Mouse (Mus musculus) left cerebral cortex, adult 9 months (tissue): Measurements from ENCODE around the gene Tpmt.
A peak's percentile ranks its signal among the peaks of the same experiment; 100 is the strongest.

Experiments
- DNase-seq, 2 experiments: peaks; one replicate each; pipeline ENCODE4 v3.0.0; 2022; ENCODE audit warnings: low spot score in 2 of 2

The Tpmt gene

DNA sequence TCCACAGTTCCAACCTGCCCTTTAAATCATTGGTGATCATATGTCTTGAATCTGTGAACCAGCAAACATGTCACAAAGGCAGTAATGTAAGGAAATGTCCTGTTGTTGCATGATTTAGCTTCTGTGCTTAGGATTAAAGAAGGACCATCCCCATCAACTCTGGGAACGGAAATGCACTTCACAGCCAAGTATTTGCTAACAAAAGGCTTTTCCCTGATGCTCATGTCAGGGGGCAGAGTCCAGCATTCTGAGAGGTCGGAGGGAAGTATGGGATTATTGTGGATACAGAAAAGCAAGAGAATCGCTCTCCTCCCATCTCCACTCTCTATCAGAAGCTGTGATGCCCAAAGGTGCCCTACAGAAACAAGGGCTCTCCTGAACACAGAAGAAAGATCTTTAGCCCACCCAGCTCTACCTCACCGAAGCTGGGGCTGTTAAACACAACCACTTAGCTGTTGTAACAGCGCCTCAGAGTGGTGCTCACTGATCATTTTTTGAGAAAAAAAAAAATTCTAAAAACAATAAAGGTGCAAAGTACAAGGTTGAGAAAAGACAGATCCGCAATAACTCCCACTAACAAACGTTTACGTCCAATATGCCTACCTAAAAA lies 2.4 kb downstream of the Tpmt start:
- DNase-seq = no peak

DNA sequence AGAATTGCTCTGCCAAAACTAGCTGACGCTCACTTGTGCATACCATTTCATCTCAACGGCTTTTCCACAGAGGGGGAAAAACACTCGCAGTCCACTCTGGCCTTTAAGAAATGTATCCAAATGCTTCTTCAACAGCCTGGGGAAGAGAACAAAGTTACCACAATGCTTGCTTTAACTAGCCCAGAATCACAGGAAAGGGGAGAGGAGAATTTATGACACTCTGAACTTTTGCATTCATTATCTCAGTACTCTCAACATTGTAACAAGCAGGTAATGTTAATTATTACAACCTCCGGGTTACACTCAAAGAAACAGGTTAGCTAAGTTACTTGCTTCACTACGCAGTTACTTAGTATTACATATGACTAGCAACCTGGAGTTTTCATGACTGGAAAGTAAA lies 4.5 kb downstream of the Tpmt start:
- DNase-seq = no peak

DNA sequence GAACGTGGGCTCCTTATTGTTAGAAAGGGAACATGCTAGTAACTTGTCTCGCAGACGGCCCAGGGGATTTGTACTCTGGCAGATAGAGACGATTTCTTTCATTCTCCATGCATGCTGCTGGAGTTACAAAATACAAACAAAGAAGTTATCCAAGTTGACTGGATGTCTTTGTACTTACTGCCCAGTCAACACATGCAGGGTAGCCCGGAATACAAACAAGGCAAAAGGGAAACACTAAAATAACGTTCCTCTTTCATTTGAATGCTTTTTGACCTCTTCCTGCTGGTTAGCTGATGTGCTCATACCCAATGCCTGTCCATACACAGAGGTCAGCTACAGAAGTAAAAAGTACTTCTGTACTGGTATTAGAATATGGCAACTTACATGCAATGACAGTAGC lies 6.6 kb downstream of the Tpmt start:
- DNase-seq = no peak

DNA sequence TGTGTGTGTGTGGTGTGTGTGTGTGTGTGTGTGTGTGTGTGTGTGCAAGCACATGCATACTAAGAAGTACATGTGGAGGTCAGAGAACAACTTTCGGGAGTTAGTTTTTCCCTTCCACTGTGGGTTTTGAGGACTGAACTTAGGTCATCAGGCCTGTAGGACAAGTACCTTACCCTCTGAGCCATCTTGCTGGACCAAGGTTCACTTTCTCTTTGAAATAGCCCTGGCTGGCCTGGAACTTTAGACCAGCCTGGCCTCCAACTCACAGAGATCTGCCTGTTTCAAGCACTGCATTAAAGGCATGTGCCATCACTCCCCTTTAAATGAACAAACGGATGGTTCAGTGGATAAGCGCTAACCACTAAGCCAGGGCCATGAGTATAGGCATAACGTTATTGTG lies 10.9 kb downstream of the Tpmt start:
- DNase-seq = no peak

DNA sequence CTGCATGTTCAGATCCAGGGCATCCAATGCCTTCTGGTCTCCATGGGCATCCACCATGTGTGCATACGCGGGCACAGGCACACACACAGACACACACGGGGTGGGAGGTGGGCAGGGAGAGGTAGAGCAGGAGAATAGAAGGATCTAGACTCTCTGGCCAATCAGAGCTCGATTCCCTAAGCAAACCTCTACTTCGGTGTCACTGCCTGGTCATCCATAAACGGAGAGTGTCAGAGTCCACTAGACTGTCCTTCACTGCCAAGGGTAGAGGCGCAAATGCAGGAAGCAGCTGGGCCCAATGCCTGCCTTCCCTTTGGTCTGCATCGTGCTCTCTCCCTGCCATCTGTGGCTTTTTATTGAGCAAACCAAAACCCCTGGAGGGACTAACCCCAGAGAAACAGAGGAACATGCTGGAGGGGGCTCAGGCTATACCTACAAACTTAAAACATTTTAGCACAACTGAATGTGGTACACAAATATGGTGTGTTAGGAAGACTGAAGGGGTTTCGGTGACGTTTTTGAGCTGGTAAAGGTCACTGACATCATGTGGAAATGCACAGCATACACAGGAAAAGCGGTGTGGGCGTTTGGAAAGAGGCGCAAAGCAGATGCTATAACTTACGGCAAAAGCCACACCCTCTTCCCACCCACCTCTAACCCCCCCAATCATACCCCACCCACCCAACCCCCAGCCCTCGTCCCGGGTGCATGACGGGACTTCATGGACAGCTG lies 14.0 kb downstream of the Tpmt start:
- no peak for DNase-seq

DNA sequence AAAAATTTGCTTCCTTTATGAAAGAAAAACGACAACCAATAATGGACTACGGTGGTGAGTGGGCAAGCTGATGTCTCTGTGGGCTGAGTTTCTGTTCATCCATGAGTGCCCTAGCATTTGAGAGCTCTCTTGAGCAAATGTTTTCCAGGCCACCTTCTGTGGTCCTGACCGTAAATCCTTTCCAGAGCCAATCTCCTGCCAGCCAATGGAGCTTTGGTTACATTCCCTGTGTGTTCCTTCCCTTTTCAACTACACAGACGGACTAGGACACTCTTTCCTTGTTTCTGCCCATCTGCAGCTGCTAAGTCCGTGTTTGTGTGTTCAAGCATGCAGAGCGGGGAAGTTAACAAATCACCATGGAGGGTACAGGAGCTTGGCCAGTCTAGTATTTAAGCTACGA lies 23.7 kb downstream of the Tpmt start:
- DNase-seq = no peak

DNA sequence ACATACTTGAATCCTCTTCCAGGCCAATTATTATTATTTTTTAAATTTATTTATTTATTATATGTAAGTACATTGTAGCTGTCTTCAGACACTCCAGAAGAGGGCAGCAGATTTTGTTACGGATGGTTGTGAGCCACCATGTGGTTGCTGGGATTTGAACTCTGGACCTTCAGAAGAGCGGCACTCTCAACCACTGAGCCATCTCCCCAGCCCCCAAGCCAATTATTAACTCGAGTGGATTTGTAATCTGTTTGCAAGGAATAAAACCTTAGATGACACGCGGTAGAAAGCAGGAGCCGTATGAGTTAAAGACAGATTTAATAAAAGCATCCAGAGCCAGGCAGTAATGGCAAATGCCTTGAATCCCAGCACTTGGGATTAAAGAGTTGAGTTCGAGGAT lies 24.8 kb downstream of the Tpmt start:
- no peak for DNase-seq

DNA sequence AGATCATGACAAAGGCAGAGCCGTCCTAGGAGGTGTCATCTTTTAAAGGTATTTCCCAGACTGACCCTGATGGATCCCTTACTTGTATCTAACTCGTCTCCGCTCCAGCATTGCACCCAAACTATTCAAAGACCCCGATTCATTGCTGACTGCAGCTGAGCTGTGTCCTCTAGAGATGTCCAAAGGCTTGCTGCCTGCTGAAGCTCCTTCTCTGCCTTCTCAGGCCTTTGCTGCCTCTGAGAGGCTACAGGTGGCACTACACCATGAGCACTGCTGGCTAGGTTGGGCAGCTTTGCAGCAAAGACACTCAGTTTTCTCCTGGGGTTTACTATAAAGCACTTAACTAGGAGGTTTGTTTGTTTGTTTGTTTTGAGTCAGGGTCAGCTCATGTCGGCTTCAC lies 27.3 kb downstream of the Tpmt start:
- DNase-seq = peak in 1 of 2 experiments; percentile 69

DNA sequence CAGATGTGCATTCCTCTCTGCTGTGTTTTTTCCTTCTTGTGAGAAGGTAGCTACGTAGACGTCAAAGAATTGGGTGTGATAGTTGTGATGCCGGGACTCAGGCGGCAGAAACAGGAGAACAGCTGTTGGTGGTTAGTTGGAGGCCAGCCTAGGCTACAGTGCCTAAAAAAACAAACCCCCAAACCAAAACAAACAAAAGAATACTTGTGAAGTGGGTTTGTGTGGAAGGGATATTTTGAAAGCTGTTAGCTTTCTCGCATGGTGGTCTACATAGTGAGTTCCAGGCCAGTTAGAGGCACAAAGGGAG lies 29.4 kb downstream of the Tpmt start:
- DNase-seq = no peak

DNA sequence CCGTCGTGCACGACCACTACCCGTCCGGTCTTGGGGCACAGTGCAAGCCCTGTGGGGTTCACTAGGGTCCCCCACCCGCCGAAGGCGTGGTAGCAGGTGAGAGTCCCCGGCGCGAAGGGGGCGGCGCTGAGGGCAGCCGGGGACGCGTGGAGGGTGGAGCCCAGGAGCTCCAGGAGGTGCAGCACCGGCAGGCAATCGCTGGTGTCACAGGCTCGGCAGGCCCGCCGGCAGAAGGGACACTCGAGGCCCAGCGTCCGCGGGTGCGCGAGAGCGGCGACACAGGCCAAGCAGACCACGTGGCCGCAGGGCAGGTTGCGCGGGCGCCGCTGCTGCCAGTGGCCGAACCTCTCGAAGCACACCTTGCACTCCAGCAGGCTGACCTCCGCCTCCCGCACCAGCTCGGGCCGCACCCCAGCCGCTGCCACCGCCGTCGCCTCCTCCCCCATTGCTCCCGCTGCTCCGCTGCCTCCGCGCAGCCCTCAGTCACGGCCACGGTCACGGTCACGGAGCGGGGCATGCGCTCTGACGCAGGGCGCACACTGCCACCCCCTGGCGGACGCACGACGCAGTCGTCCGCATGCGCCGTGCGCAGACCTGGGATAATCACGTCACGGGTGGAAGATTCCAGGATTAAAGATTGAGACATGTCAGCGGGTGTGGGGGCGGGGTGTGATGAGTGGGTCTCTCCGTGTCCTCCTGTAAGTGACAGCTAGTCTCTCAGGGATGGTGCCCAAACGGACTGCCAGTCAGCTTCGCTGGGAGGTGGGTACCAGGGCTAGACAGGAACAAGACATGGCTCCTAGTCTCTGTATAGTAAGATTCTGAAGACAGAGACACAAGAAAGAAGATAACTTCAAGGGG lies 30.0 kb downstream of the Tpmt start, which contains the start of gene Nhlrc1:
Gene Nhlrc1 (minus strand): TSS at position 517 of the 861 bp plus-strand sequence.
- DNase-seq = peak; percentile 40 to 84

DNA sequence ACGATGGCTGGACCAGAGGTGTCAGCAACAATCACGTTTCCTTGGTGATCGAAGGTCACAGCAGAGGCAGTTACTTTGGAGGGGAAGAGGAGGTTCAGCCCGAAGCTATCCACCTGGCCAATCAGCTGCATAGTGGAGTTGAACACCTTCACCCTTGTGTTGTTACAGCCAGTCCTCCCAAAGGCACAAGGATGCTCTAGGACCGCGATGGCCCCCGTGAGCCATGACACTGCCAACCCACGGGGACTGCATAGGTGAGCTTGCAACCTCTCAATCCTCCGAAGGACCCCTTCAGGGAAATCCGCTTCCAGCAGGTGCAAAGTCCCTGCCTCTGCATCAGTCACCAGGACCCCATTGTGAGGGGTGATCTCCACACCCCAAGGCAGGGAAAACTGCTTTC lies 30.8 kb downstream of the Tpmt start:
- DNase-seq = no peak

DNA sequence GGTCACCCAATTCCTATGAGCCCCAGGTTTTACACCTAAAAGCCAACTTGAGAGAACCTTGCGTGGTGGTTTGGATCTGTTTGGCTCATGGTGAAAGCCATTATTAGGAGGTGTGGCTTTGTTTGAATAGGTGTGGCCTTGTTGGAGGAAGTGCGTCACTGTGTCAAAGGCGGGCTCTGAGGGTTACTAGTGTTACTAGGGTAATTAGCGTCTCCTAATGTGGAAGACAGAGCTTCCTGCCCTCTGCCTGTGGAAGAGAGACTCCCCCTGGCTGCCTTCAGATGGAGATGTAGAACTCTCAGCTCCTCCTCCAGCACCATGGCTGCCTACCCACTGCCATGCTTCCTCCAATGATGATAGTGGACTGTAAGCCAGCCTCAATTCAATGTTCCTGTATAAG lies 42.9 kb downstream of the Tpmt start:
- DNase-seq = no peak

DNA sequence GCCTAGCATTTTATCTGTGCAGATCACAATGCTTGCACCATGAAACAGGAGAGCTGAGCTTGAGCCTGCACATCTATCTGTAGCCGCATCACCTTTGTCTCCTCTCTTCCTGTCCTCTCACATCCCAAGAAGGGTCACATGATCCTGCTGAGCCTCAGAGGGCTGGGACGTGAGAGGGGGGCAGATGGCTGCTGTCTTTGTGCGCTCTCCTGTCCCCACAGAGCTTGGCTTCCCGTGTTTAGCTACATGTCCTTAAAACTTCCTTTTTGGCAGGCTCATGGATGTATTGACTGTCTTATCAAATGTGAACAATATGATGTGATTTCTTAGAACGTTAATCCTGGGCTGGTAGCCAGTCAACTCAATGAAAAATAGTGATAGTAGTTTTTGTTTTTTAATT lies 45.0 kb downstream of the Tpmt start:
- DNase-seq = no peak

DNA sequence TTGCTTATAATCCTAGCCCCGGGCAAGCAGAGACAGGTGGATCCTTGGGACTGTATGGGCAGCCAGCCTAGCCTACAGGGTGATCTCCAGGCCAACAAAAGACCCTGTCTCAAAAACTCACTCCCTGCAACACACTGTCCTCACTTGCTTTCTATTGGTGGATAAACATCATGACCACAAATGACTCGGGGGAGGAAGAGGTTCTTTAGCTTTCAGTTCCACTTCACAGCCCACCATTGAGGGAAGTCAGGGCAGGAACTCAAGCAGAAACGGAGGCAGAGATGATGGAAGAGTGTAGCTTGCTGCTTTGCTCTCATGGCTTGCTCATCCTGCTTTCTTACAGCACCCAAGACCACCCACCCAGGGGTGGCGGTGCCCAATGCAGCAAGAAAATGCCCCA lies 47.2 kb downstream of the Tpmt start:
- DNase-seq = no peak

DNA sequence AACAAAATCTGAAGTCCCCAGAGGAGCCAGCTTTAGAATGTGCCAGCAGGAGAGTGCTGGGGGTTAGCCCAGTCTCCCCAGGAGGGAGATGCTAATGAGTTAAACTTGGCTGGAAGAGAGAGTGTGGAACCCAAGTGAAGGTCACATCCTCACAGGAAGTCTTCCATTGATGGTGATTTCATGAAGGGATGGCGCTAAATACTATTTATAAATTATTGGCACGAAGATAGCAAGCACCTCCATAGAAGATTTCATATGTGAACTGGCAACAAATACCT lies 51.3 kb downstream of the Tpmt start:
- no peak for DNase-seq

DNA sequence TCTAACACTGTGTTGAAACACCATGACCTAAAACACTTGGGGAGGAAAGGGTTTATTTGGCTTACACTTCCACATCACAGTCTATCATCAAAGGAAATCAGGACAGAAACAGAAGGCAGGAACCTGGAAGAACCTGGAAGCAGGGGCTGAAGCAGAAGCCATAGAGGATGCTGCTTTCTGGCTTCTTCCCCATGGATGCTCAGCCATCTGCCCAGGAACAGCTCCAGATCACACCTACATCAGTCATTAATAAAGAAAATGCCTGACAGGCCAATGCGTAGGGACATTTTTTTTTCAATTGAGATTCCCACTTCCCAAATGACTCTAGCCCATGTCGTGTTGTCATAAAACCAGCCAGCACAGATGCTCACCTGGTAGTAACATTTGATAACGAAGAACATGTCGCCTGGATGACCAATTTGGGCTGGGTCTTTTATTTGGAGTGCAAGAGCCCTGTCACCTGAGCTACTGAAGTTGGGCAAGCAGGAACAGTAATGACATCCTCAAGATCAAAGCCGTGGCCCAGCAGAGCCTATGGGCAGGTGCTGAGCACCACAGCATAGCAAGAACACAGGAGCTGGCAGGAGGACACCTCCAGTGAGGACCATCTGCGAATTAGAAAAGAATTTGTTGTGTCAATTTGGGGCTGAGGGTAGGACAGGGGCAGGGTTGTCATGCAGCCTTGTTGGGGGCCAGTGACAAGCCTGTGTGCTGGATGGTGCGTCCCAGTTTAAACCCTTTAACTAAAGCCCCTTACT lies 51.8 kb downstream of the Tpmt start:
- DNase-seq = no peak

DNA sequence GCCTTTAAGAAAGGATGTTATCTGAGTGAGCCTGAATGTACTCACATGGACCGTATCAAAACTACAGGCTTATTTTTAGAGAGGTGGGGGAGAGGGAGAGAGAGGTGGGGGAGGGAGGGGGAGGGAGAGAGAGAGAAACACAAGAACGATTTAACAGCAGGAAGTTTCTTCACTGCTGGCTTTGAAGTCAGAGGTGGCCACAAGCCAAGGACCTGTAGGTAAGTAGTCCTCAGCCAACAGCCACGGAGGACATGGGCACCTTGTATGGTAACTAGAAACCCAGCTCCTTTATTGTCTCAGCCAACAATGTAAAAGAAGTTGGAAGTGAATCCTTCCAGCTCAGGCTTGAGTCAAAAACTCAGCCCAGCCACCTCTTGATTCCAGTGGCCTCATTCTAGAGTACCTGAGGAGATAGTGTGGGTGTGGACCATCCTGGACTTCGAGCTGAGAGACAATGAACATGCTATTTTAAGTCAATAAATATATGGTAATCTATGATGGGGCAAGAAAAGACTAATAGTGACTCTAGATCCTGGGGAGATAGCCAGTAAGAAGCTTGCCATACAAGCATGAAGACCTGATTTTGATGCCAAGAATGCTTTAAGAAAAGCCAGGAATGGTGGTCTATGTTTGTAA lies 54.0 kb downstream of the Tpmt start:
- no peak for DNase-seq

DNA sequence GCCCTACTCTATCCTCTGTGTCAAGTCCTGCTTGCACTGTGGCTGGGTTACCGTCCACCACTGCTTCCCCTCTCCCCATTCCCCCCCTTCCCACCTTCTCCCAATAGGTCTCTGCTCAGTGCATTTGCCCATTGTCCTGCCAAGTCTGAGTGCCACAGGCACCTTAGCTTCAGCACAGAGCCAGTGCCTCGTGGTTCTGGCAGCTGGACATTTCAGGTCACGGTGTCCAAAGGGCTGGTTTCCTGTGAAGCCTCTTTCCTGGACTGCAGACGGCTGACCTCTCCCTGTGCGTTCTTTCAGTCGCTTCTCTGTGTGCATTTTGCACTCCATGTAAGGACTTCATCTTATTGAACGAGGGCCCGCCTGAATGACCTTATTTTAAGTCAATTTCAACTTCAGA lies 56.6 kb downstream of the Tpmt start:
- DNase-seq = no peak

DNA sequence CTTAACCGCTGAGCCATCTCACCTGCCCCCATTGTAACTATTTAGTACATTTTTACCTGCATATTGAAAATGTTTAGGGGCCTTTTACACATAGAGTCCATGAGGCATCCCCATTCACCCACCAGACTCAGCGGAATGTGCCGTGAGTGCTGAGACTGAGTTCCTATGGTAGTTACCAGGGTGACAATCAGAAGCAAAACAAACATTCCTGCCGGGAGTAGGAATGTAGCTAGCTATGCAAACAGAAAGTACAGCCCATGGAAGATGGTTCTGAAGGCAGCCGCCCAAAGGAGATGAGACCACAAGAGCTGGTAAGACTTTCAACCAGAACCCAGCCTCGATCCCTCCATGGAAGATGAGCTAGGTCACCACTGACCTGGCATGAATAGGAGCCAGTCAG lies 58.3 kb downstream of the Tpmt start:
- DNase-seq = no peak

DNA sequence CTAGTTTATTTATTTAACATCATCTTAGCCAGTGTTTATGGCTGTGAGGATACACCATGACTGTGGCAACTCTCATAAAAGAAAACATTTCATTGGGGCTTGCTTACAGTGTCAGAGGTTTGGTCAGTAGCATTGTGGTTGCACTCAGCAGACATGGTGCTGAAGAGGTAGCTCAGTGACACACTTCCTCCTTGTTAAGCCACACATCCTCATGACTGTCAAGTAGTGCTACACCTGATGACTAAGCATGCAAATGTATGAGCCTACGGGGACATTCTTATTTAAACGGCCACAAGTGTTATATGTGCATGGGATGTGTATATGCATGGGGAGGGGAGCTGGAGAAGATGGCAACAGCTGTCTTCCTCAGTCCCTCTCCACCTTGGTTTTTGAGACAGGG lies 60.7 kb downstream of the Tpmt start:
- DNase-seq = no peak

DNA sequence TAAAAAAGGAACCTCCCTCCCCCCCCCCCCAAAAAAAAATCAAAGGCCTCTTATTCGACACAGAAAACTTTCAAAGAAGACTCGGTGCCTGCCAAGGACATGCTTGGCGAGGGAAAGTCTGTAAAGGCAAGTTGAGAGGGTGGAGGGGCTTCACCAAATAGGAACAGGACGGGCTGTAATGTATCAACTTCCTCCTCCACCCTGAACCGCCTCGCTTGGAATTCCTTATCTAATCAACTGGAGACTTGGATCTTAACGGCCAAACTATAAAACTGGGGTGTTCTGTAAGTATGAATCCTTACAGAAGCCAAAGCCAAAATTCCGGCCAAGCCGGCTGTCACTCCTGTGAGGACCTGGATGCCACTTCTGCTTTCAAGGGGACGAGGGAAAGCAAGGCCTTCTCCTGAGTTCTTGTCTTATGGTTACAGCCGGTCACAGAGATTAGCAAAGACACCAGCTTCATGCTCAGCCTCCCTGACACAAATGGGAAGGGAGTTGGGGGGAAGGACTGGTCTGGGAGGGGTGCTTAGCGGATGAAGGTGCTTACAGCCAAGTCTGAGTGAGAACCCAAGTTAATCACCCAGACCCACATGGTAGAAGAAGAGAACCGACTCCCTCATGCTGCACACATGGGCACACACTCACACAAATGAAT lies 64.6 kb downstream of the Tpmt start:
- no peak for DNase-seq

DNA sequence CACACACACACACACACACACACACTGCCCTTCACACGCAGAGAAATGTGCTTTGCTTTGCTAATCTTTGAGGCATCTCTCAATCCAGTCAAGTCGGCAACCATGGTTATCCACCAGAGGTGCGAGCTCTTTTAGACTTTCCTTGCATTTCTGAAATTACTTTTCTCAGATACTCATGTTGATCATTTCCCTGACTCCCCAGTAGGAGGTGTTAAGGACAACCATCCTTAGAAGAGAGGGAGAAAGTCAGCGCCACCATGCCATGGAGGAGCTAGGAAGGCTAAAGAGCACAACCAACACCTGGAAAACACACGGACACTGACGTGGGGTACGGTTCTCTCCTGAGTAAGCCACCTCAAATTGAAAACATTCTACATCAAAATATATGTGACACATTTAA lies 68.0 kb downstream of the Tpmt start:
- DNase-seq = no peak
